Mouse (Mus musculus): Measurements from ENCODE around the gene Scn8a. TPM values are rescaled to one million over a fixed set of nuclear protein-coding genes. Genes with fewer than 3 reads are reported as not detected.

Scn8a gene
- polyA plus RNA-seq, 2 experiments from 2014 or later, result 0.29 to 0.32 TPM

- no peak for ATAC-seq
These were observed 11.7 kb downstream of the Scn8a start for GRCm38 (mm10) chr15:100881385-100881784.

GRCm38 (mm10) chr15:100884481-100884880 lies 14.8 kb downstream of the Scn8a start:
- ATAC-seq, result no peak

- ATAC-seq, result no peak
These were observed 22.3 kb downstream of the Scn8a start for GRCm38 (mm10) chr15:100891962-100892361.

GRCm38 (mm10) chr15:100896502-100896901 lies 26.8 kb downstream of the Scn8a start:
- no peak for ATAC-seq

DNA sequence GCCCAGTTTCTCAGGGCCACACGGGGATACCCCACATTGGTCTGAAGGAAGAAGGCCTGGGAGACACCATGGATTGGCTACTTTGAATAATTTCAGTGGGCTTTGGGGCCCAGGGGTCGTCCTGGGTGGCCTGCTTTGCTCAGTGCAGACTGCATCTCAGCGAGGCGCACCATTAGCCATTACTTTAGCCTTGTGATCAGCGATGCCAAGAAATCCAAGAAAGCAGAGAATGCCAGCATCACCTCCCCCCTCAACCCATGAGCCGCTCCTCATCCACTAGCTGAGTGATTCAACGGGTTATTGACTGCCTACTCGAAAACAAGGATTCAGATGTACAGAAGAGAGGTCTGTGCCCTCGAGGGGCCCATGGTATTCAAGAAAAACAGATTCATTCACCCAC lies 34.2 kb downstream of the Scn8a start:
- ATAC-seq, result no peak

GRCm38 (mm10) chr15:100905006-100905405 lies 35.3 kb downstream of the Scn8a start:
- peak; percentile 99 for ATAC-seq

DNA sequence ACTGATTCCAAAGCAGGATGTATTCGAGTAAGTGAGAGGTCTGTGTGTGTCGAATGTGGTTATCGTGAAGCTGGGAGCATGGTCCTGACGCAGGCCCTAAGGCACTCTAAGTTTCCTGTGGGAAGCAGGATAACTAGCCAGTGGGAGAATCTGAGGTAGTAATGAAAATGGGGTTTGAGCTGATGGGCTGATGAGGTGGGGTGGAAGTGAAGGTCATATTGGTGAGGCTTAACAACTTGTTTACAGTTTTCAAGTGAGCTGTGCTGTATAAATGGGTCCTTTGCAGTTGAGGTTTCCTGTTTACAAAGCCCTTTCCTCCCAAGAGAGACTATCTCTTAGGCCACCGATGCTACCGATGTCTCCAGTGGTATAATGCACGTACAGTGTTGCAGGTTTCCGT lies 36.1 kb downstream of the Scn8a start:
- ATAC-seq, result peak; percentile 32

DNA sequence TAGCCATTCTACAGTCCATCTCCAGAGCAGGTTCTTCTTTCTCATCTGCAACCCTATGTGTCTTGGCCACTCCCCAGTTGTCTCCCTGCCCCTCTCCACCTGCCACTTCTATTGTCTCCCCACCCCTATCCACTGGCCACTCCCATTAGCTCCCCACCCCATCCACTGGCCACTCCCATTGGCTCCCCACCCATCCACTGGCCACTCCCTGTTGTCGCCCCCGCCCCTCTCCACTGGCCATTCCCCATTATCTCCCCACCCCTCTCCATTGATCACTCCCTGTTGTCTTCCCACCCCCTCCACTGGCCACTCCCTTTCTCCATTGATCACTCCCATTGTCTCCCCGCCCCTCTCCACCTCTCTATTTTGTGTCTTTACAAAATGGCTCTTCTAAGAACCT lies 39.2 kb downstream of the Scn8a start:
- ATAC-seq, result no peak

DNA sequence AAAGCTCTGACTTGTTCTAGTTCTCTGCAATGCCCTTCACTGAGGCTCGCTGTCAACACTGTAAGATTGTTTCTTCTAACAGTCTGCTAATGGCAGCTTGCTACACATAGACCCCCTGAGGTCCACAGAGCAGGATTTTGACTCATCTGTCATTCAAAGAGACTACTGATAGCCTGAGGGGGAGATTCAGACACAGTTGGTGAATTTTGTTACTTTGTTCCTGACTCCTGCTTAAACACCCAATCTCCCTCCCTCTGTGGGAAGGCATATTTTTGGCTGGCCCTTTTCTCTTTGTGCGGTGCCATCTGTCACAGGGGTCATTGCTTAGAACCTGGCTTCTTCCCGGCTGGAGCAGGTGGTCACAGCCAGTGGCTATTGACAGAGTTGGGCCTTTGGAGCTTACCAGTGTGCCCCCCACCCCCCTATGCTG lies 40.1 kb downstream of the Scn8a start:
- no peak for ATAC-seq

DNA sequence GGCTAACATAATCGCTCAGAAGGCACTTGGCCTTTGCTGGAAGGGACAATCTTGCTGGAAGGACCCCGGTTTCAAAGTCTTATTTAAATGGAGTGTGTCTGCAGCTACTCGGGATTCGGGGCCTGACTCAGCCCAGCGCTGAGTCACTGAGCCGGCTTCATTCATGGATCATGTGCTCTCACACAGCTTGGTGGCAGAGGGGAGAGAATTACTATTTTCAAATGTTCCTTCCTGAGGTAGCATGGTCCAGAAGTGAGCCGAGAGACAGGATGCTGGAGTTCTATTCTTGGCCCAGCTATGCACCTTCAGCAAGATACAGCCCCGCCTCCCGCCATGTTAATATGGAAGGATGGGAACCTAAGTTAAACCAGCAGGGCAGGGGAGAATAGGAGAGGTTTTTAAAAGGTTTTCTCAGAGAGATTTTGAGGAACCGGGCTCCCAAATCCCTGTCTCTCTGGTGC lies 40.8 kb downstream of the Scn8a start:
- ATAC-seq, result no peak

GRCm38 (mm10) chr15:100912676-100913266 lies 43.1 kb downstream of the Scn8a start:
- ATAC-seq, result no peak

DNA sequence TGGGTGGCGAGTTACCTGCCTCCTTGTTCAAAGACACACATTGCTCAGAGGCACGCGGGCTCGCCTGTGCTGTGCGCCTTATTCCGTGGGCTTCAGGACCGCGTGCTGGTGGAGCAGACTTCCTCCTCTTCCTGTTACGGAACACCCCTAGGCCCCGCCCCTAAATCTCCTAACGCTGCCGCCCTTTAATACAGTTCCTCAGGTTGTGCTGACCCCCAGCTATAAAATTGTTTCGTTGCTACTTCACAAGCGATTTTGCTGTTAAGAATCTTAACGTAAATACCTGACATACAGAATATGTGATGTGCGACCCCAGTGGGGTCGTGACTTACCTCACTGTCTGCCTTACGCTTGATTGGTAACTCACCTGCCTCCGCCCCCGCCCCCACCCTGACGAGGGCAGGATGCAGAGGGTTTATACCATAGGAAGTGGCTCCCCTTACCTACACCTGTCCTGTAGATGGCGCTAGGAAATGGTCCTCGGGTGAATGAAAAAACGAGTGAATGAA lies 45.1 kb downstream of the Scn8a start:
- ATAC-seq, result no peak

GRCm38 (mm10) chr15:100918046-100918445 lies 48.4 kb downstream of the Scn8a start:
- no peak for ATAC-seq

- no peak for ATAC-seq
These were observed 52.6 kb downstream of the Scn8a start for GRCm38 (mm10) chr15:100922210-100922609.

DNA sequence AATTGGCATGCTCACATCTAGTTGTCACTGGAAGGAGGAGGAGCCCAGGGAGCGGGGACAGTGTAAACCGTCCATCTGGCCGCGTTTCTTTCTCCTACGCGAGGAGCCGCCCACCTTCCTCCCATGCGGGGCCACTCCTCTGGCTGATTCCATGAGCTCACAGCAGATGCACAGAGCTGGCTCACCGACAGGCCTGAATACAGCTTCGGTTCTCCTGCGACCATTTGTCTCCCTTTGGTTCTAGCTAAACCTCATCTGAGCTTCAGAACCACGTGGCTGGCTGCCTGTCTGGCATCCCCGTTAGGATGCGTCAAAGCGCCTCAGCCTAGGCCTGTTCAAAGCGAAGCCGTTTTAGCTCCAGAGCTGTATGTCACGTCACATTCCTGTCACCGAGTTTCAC lies 53.8 kb downstream of the Scn8a start:
- ATAC-seq, result no peak

GRCm38 (mm10) chr15:100924941-100925340 lies 55.3 kb downstream of the Scn8a start:
- ATAC-seq, result no peak

DNA sequence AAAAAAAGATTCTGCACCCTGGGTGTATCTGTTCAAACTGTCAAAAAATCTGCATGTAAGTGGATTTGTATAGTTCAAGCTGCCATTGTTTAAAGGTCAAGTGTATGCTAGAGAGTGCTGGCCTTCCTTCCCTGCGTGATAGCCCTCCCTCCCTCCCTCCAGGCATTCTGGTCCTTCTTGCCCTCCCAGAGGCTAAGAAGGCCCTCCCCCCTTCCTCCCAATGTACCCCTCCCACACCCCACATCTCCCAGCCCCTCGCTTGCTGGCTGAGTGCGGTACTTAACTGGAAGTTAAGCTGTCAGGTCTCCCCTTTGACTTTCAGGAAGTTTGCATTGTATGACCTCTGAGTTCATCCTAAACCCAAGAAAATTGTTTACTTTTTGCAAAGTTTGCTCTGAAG lies 60.8 kb downstream of the Scn8a start:
- no peak for ATAC-seq

DNA sequence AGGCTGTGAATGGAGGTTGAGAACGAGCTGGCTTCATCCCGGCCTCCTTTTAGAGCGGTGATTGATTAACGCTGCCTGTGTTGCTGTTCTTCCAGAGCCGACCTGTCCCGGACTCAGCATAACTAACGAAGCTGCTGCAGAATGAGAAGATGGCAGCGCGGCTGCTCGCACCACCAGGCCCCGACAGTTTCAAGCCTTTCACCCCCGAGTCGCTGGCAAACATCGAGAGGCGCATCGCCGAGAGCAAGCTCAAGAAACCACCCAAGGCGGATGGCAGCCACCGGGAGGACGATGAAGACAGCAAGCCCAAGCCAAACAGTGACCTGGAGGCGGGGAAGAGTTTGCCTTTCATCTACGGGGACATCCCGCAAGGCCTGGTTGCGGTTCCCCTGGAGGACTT lies 66.5 kb downstream of the Scn8a start:
- ATAC-seq, result no peak

DNA sequence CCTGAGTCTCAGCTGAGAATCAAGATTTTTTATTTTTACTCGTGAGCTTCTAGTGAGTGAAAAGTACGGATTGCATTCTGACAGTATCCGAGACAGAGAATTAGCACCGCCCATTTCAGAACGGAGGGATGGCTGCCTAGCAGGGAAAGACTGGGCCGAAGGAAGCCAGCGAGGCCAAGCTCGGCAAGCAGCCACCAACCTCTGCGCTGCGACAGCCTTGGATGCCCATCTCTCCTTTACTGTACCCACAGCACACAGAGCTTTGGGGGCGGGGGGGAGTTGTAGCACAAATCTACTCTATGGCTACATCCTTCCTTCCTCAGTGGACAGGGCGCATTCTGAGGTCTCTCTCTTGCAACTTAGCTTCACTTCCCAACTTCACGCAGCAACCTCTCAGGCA lies 78.7 kb downstream of the Scn8a start:
- no peak for ATAC-seq

DNA sequence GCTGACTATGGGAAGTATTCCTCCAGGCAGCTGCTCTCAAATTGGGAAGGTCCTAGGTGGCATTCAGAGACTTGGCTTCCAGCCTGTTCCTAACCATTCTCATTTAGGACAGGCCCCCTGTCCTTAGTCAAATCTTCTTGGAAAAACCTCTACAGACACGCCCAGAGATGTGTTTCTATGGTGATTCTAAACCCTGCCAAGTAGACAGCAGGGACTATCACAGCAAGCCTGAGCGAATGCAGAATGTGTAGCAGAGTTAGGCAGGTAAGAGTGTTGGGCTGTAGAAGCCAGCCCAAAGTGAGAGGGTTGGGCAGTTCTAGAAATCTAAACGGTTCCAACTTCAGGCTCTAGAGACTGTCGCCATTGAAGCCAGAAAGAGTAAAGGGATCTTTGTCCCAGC lies 79.5 kb downstream of the Scn8a start:
- ATAC-seq, result no peak

GRCm38 (mm10) chr15:100951491-100951890 lies 81.8 kb downstream of the Scn8a start:
- no peak for ATAC-seq

DNA sequence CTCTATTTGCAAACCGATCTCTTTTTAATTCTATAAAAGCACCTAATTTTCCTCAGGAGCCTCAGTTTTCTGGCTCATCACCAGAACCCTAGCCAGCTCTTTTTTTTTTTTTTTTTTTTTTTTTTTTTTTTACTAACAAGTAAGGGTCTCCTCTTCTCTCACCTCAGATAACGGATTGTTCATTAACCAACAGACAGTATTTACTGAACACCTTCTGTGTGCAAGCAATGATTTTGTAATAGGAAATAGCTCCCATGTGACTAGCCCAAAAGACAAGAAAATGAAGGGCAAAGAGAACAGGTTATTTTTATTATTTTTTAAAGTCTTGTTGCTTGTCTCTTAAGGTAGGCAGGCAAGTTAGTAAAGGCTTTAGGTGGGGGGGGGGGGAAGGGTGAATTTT lies 82.6 kb downstream of the Scn8a start:
- no peak for ATAC-seq

GRCm38 (mm10) chr15:100952854-100953253 lies 83.2 kb downstream of the Scn8a start:
- no peak for ATAC-seq

DNA sequence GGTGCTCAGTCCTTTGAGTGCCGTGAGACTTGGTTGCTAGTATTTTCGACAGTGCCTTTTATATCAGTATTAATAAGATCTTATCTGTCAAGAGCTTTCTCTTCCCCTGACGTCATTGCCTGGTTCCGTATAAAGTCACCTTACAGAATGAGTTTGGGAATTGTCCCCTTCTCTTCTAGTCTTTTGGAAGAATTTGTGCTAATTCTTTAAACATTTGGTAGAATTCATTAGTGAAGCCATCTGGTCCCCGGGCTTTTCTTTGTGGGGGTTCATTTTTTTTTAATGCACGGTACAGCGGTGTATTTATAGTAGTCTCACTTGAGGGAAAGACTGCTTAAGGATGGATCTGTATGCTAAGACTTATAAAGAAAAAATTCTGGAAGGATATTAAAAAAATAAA lies 84.3 kb downstream of the Scn8a start:
- no peak for ATAC-seq

GRCm38 (mm10) chr15:100954751-100955150 lies 85.1 kb downstream of the Scn8a start:
- ATAC-seq, result no peak

Measured in CD4-positive, CD25-positive, alpha-beta regulatory T cell, adult 4 months (primary cell).